Mouse (Mus musculus) natural killer cell, adult 2 months (primary cell): Measurements from ENCODE around the gene Ppp1r18.
"Not testable (repeated sequence)": the region's sequence is repeated elsewhere in the genome, so short reads cannot be mapped to it uniquely, and the experiment has no call there.

Experiments
- DNase-seq, 2 experiments: peaks; one replicate each; pipeline ENCODE4 v3.0.0; 2022; ENCODE audit warnings: low spot score in 2 of 2

Ppp1r18 gene

GRCm38 (mm10) chr17:35836991-35837422, 28.4 kb upstream of the Ppp1r18 start:
- peak; percentile 56 to 66 for DNase-seq

- peak; percentile 33 to 41 for DNase-seq
These were observed 27.9 kb upstream of the Ppp1r18 start for GRCm38 (mm10) chr17:35837487-35837886.

GRCm38 (mm10) chr17:35838122-35838544, 27.3 kb upstream of the Ppp1r18 start, which contains the start of gene Tubb5:
Gene Tubb5, minus strand, starts transcription at chr17:35838306.
- DNase-seq = peak; percentile 88 to 90

- DNase-seq = no peak
These were observed 26.8 kb upstream of the Ppp1r18 start for GRCm38 (mm10) chr17:35838570-35838969.

GRCm38 (mm10) chr17:35839002-35839401, 26.4 kb upstream of the Ppp1r18 start:
- DNase-seq = not testable (repeated sequence)

- DNase-seq = no peak
These were observed 24.8 kb upstream of the Ppp1r18 start for GRCm38 (mm10) chr17:35840561-35840960.

GRCm38 (mm10) chr17:35841076-35841950, 24.1 kb upstream of the Ppp1r18 start, which contains the start of gene Mdc1:
Gene Mdc1, plus strand, starts transcription at chr17:35841515.
- DNase-seq = peak; percentile 99

GRCm38 (mm10) chr17:35842006-35842405, 23.4 kb upstream of the Ppp1r18 start:
- no peak for DNase-seq

- no peak for DNase-seq
These were observed 21.9 kb upstream of the Ppp1r18 start for GRCm38 (mm10) chr17:35843514-35843913.

GRCm38 (mm10) chr17:35848112-35848511, 17.3 kb upstream of the Ppp1r18 start:
- DNase-seq = no peak

- no peak for DNase-seq
These were observed 14.4 kb upstream of the Ppp1r18 start for GRCm38 (mm10) chr17:35850974-35851373.

- DNase-seq = no peak
These were observed 6.0 kb upstream of the Ppp1r18 start for GRCm38 (mm10) chr17:35859371-35859770.

- DNase-seq = no peak
These were observed 5.6 kb upstream of the Ppp1r18 start for GRCm38 (mm10) chr17:35859835-35860234.

GRCm38 (mm10) chr17:35860831-35861197, 4.6 kb upstream of the Ppp1r18 start:
- no peak for DNase-seq

GRCm38 (mm10) chr17:35861198-35861857, 4.1 kb upstream of the Ppp1r18 start, which contains the start of gene Nrm:
Gene Nrm, plus strand, starts transcription at chr17:35861318.
- peak; percentile 73 to 79 for DNase-seq

GRCm38 (mm10) chr17:35864832-35865353, 500 bp upstream of the Ppp1r18 start:
- DNase-seq = no peak

GRCm38 (mm10) chr17:35866281-35866831, 963 bp downstream of the Ppp1r18 start:
- DNase-seq = peak; percentile 30 to 38

- DNase-seq = peak; percentile 52 to 61
These were observed 1.8 kb downstream of the Ppp1r18 start for GRCm38 (mm10) chr17:35866911-35867890.

- DNase-seq = peak; percentile 16 to 33
These were observed 2.9 kb downstream of the Ppp1r18 start for GRCm38 (mm10) chr17:35868165-35868820.

- no peak for DNase-seq
These were observed 3.6 kb downstream of the Ppp1r18 start for GRCm38 (mm10) chr17:35868961-35869345.
